Mouse (Mus musculus): ENCODE results near the gene Ntm. TPM values are rescaled to one million over a fixed set of nuclear protein-coding genes. Genes with fewer than 3 reads are reported as not detected.

Gene Ntm
- polyA plus RNA-seq, 1 experiment from 2014 or later: 61.4 TPM

- Histone ChIP-seq H3K9me3 (replicated peaks) (no peaks in the 10 kb centered on the region), H3K4me3 (peak overlapping the region; percentile 1; the same call in 1 of the 2 replicates), H3K9ac (no peak overlapping the region), H3K27me3 (peaks cover 16% of the 10 kb centered on the region), H3K4me1 (peaks cover 28% of the 10 kb centered on the region), H3K4me2 (peak overlapping the region; percentile 47), H3K36me3 (ENCODE audit: poor library complexity, severe bottlenecking) (no peaks in the 10 kb centered on the region), H3K27ac (no peak overlapping the region)
- ATAC-seq: no peak
- WGBS: 9% methylated on average over 20 of the region's 20 CpGs
Measured at GRCm38 (mm10) chr9:29943209-29944070, 19.5 kb downstream of the Ntm start.

- Histone ChIP-seq H3K9me3 (replicated peaks) (no peaks in the 10 kb centered on the region), H3K27me3 (peaks cover 16% of the 10 kb centered on the region; the same call in 1 of the 2 replicates), H3K27ac (no peak overlapping the region), H3K9ac (no peak overlapping the region), H3K4me3 (no peak overlapping the region), H3K4me2 (no peak overlapping the region), H3K4me1 (peaks cover 28% of the 10 kb centered on the region), H3K36me3 (ENCODE audit: poor library complexity, severe bottlenecking) (no peaks in the 10 kb centered on the region)
- 53% methylated on average over 11 of the region's 11 CpGs for WGBS
- ATAC-seq: peak; percentile 76
Measured at GRCm38 (mm10) chr9:29942183-29942952, 20.6 kb downstream of the Ntm start.

- Histone ChIP-seq H3K4me3 (no peak overlapping the region), H3K27ac (no peak overlapping the region), H3K9me3 (replicated peaks) (no peaks in the 10 kb centered on the region), H3K9ac (no peak overlapping the region), H3K27me3 (peaks cover 19% of the 10 kb centered on the region; the same call in 1 of the 2 replicates), H3K36me3 (ENCODE audit: poor library complexity, severe bottlenecking) (no peaks in the 10 kb centered on the region), H3K4me1 (peaks cover 28% of the 10 kb centered on the region), H3K4me2 (no peak overlapping the region)
- WGBS: 26% methylated on average over 16 of the region's 16 CpGs
- peak; percentile 57; the same call in 1 of the 2 replicates for ATAC-seq
Measured at GRCm38 (mm10) chr9:29939517-29940034, 23.4 kb downstream of the Ntm start.

GRCm38 (mm10) chr9:29928796-29929195 is 34.1 kb downstream of the Ntm start:
- Histone ChIP-seq H3K4me2 (no peak overlapping the region), H3K27ac (no peak overlapping the region), H3K9ac (no peak overlapping the region), H3K4me3 (no peak overlapping the region), H3K36me3 (ENCODE audit: poor library complexity, severe bottlenecking) (no peaks in the 10 kb centered on the region), H3K27me3 (no peaks in the 10 kb centered on the region; the same call in 1 of the 2 replicates), H3K9me3 (replicated peaks) (no peaks in the 10 kb centered on the region), H3K4me1 (peaks cover 6% of the 10 kb centered on the region; the same call in 1 of the 2 replicates)
- WGBS: 90% methylated on average over 4 of the region's 4 CpGs
- no peak for ATAC-seq

GRCm38 (mm10) chr9:29925382-29925781 is 37.6 kb downstream of the Ntm start:
- H3K4me2 ChIP-seq: no peak overlapping the region
- no peak overlapping the region for H3K4me3 ChIP-seq
- no peak overlapping the region for H3K9ac ChIP-seq
- H3K27ac ChIP-seq: no peak overlapping the region
- no peaks in the 10 kb centered on the region for H3K9me3 ChIP-seq (replicated peaks)
- peaks cover 4% of the 10 kb centered on the region; the same call in 1 of the 2 replicates for H3K27me3 ChIP-seq
- 55% methylated on average over 3 of the region's 3 CpGs for WGBS
- peaks cover 19% of the 10 kb centered on the region for H3K4me1 ChIP-seq
- ATAC-seq: no peak
- H3K36me3 ChIP-seq (ENCODE audit: poor library complexity, severe bottlenecking): no peaks in the 10 kb centered on the region

GRCm38 (mm10) chr9:29898406-29899054 is 64.4 kb downstream of the Ntm start:
- H3K27ac ChIP-seq: no peak overlapping the region
- H3K36me3 ChIP-seq (ENCODE audit: poor library complexity, severe bottlenecking): no peaks in the 10 kb centered on the region
- no peak for ATAC-seq
- peaks cover 10% of the 10 kb centered on the region; the same call in 1 of the 2 replicates for H3K4me1 ChIP-seq
- WGBS: 65% methylated on average over 9 of the region's 9 CpGs
- no peaks in the 10 kb centered on the region for H3K9me3 ChIP-seq (replicated peaks)
- no peak overlapping the region for H3K9ac ChIP-seq
- H3K4me2 ChIP-seq: no peak overlapping the region
- no peak overlapping the region for H3K4me3 ChIP-seq
- H3K27me3 ChIP-seq: no peaks in the 10 kb centered on the region

- peaks cover 10% of the 10 kb centered on the region; the same call in 1 of the 2 replicates for H3K4me1 ChIP-seq
- no peaks in the 10 kb centered on the region for H3K36me3 ChIP-seq (ENCODE audit: poor library complexity, severe bottlenecking)
- no peak for ATAC-seq
- WGBS: 83% methylated on average over 4 of the region's 4 CpGs
- H3K9me3 ChIP-seq (replicated peaks): no peaks in the 10 kb centered on the region
- H3K27ac ChIP-seq: no peak overlapping the region
- no peak overlapping the region for H3K4me2 ChIP-seq
- no peak overlapping the region for H3K4me3 ChIP-seq
- no peaks in the 10 kb centered on the region for H3K27me3 ChIP-seq
- H3K9ac ChIP-seq: no peak overlapping the region
Measured at GRCm38 (mm10) chr9:29897448-29897847, 65.5 kb downstream of the Ntm start.

GRCm38 (mm10) chr9:29892792-29893191 is 70.1 kb downstream of the Ntm start:
- Histone ChIP-seq H3K9me3 (replicated peaks) (no peaks in the 10 kb centered on the region), H3K27ac (no peak overlapping the region), H3K27me3 (no peaks in the 10 kb centered on the region), H3K9ac (no peak overlapping the region), H3K36me3 (ENCODE audit: poor library complexity, severe bottlenecking) (no peaks in the 10 kb centered on the region), H3K4me3 (no peak overlapping the region), H3K4me1 (0 out of 2 replicates have a peak, but pooled peaks cover under 1% of the 10 kb centered on the region), H3K4me2 (no peak overlapping the region)
- no peak for ATAC-seq
- 90% methylated on average over 5 of the region's 5 CpGs for WGBS

- H3K27ac ChIP-seq: no peak overlapping the region
- H3K27me3 ChIP-seq: no peaks in the 10 kb centered on the region
- no peak overlapping the region for H3K4me3 ChIP-seq
- WGBS: 95% methylated on average over 3 of the region's 3 CpGs
- H3K4me1 ChIP-seq: no peaks in the 10 kb centered on the region
- H3K9ac ChIP-seq: no peak overlapping the region
- H3K9me3 ChIP-seq (replicated peaks): no peaks in the 10 kb centered on the region
- H3K36me3 ChIP-seq (ENCODE audit: poor library complexity, severe bottlenecking): no peaks in the 10 kb centered on the region
- ATAC-seq: no peak
- H3K4me2 ChIP-seq: no peak overlapping the region
Measured at GRCm38 (mm10) chr9:29888712-29889111, 74.2 kb downstream of the Ntm start.

- Histone ChIP-seq H3K4me3 (no peak overlapping the region), H3K4me2 (no peak overlapping the region), H3K27me3 (no peaks in the 10 kb centered on the region), H3K27ac (no peak overlapping the region), H3K4me1 (no peaks in the 10 kb centered on the region), H3K9me3 (replicated peaks) (no peaks in the 10 kb centered on the region), H3K36me3 (ENCODE audit: poor library complexity, severe bottlenecking) (no peaks in the 10 kb centered on the region), H3K9ac (no peak overlapping the region)
- ATAC-seq: no peak
- WGBS: 88% methylated on average over 5 of the region's 5 CpGs
Measured at GRCm38 (mm10) chr9:29887924-29888323, 75.0 kb downstream of the Ntm start.

GRCm38 (mm10) chr9:29884062-29884461 is 78.9 kb downstream of the Ntm start:
- Histone ChIP-seq H3K4me1 (no peaks in the 10 kb centered on the region), H3K4me2 (no peak overlapping the region), H3K27me3 (no peaks in the 10 kb centered on the region), H3K9me3 (replicated peaks) (no peaks in the 10 kb centered on the region), H3K36me3 (ENCODE audit: poor library complexity, severe bottlenecking) (no peaks in the 10 kb centered on the region), H3K27ac (no peak overlapping the region), H3K4me3 (no peak overlapping the region), H3K9ac (no peak overlapping the region)
- 36% methylated on average over 3 of the region's 3 CpGs for WGBS
- ATAC-seq: no peak
